Mouse (Mus musculus) bone marrow macrophage, adult 2 months (primary cell): ENCODE results near the gene Gm10309.

Experiments
- CTCF ChIP-seq: IDR thresholded peaks from 2 replicates; pipeline ENCODE4 v1.5.1; 2012; ENCODE audit warnings: low read depth, mild to moderate bottlenecking, low read length, moderate library complexity
- POLR2A ChIP-seq: IDR thresholded peaks from 2 replicates; pipeline ENCODE4 v1.6.1; 2012; ENCODE audit warnings: mild to moderate bottlenecking, low read depth, low read length, borderline replicate concordance

- TF ChIP-seq CTCF, result no peak
- no peak for TF ChIP-seq POLR2A
Observed at GRCm38 (mm10) chr17:86463369-86463768, 41.7 kb downstream of the Gm10309 start.
